Mouse (Mus musculus) G1E (cell line): Measurements from ENCODE around the gene Prox2.

Experiments
- CTCF ChIP-seq: IDR thresholded peaks from 2 replicates; pipeline ENCODE4 v1.5.1; 2012; ENCODE audit warnings: low read depth, low read length, inconsistent platforms, mixed read lengths
- GATA1 ChIP-seq: IDR thresholded peaks from 2 replicates; pipeline ENCODE4 v1.6.1; 2012; ENCODE audit warnings: borderline replicate concordance, low read length, inconsistent platforms, mixed read lengths
- TAL1 ChIP-seq: conservative IDR thresholded peaks from 2 replicates; pipeline ENCODE4 v1.6.1; 2012; ENCODE audit warnings: low read depth, low read length, inconsistent platforms, mixed read lengths

DNA sequence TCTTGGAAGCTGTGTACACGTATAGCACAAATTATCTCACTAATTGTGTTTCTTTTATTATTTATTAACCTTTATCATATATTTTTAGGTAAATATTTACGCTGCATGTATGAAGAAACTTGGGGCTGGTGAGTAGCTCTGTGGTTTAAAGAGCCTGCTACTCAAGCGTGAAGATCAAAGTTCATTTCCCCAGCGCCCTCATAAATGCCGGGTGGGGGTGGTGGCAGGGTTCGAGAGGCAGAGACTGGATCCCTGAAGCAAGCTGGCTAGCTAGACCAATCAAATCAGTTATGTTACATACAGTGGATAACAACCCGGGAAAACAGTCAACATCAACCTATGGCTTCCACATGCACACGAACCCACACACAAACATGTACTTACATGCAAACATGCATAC, 7.5 kb downstream of the Prox2 start:
- TF ChIP-seq CTCF: no peak
- TF ChIP-seq GATA1: no peak
- no peak for TF ChIP-seq TAL1
